Mouse (Mus musculus) heart, postnatal 0 days (tissue): Measurements from ENCODE around the gene Sik3.

Experiments
- CTCF ChIP-seq: IDR thresholded peaks from 2 replicates; pipeline ENCODE4 v1.5.1; 2016; ENCODE audit warnings: antibody characterized with exemption, control low read depth, low read depth
- EP300 ChIP-seq: IDR thresholded peaks from 2 replicates; pipeline ENCODE4 v1.6.1; 2016; ENCODE audit warnings: antibody characterized with exemption, low read depth

GRCm38 (mm10) chr9:46086826-46087225 is 74.2 kb downstream of the Sik3 start:
- TF ChIP-seq EP300 (no peak), CTCF (no peak)
